Mouse (Mus musculus): ENCODE results near the gene Dst.
"Not testable (repeated sequence)": the region's sequence is repeated elsewhere in the genome, so short reads cannot be mapped to it uniquely, and the experiment has no call there.

Gene Dst

DNA sequence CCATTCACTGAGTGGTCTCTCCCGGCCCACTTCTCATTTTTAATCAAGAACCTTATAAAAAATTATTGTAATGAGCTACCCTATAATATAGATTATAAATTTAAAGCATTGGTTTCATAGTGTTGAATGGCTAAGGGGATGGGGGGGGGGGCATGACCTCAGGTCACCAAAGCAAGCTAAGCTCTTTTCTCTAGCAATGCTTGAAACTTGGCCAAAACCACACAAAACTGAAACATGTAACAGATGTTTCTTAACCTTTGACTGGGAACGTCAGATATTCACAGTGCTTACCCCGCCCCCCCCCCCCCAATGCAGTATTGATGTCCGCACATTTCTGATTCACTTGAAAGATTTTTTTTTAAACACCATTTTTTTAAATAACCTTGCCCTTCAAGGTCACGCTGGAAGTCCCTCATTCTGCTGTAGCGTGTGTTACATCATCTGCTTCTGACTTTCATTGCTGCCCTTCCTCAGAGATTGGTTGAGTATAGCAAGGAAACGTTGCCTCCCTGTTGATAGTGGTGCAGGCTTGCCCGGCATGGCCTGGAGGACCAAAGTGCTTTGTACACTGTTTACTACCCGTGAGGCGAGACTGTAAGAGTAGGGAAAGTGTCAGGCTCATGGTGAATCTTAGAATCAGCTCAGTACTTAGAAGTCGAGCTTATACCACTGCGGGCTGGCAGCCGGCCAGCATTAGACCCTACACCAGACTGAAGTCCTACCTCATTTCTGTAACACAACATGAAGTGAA, 380.9 kb downstream of the Dst start:
- no peak for DNase-seq (ENCODE audit: low spot score in 2 of 2)

DNA sequence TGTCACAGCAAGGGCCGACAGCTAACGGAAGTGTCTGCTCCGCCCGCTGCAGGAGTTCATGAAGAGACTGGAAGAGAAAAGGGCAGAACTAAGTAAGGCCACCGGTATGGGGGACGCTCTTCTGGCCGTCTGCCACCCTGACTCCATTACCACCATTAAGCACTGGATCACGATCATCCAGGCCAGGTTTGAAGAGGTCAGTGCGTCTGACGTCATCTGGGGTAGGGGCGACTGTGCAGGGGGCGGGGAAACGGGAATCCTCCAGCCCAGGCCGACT, 381.4 kb downstream of the Dst start:
- DNase-seq (ENCODE audit: low spot score in 2 of 2): no peak

DNA sequence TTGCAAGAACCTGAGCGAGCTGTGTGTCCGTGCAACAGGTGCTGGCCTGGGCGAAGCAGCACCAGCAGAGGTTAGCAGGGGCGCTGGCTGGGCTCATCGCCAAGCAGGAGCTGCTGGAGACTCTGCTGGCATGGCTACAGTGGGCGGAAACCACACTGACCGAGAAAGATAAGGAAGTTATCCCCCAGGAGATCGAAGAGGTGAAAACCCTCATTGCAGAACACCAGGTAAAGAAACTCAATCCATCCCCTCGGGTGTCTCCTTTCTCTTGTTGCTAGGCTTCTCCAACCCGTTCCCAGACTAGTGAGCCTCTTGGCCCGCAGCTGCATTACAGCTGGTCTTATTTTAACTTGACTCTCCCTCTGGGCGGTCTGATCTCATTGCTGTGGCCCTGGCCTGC, 382.3 kb downstream of the Dst start:
- DNase-seq (ENCODE audit: low spot score in 2 of 2): no peak

DNA sequence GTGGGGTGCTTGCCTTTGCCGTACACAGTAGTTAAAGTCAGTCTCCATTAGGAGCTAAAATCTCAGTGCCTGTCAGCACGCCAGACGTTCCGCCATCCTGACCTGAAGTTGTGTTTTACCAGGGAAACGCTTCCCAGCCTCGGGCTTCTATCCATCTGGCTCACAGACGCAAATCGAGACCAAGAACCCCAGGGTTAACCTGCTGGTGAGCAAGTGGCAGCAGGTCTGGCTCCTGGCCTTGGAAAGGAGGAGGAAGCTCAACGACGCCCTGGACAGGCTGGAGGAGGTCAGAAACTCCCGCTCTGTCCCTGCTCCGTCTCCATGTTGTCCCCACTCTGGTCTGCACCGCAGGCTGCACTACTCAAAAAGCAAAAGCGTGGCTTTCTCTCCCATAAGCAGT, 385.2 kb downstream of the Dst start:
- no peak for DNase-seq (ENCODE audit: low spot score in 2 of 2)

DNA sequence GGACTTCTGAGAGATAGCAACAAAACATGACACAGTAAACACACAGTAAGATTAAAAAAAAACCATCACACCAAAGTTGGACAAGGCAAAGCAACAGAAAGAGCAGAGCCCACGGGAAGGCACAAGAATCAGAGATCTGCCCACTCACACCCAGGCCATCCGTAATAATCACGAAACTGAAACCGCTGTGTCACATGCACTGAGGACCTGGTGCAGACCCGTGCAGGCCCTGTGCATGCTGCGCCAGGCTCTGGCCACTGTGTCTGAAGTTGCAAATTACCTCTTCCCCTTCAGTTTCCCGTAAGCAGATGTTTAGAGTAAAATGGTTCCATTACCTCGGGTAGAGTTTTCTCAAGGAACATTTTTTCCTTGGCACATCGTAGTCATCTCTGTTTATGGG, 389.6 kb downstream of the Dst start:
- no peak for DNase-seq (ENCODE audit: low spot score in 2 of 2)

DNA sequence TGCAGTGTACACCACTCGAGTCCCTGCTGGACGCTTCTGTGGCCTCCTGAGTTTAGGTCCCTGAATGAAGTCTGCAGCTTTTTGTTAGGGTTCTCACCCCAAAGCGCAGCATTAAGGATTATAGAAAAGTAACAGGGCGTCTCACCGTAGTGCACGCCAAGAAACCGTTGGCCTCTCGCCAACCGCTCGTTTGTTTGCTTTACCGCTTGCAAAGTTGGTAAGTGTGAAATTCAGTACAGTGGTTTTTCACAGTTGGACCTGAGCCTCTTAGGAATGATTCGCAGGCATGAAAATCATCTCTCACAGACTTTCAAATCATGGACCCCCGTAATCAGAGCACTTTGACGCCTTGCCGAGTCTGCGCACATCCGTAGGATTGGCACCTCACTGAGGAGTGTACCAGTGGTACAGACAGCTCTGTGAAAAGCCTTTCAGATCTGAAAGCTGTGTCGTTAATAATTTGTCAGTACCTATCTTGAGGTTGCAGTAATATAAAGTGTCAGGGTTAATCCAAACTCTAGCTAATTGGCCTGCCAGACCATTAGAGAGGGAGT, 390.7 kb downstream of the Dst start:
- DNase-seq (ENCODE audit: low spot score in 2 of 2): peak in 1 of 2 experiments; percentile 59

DNA sequence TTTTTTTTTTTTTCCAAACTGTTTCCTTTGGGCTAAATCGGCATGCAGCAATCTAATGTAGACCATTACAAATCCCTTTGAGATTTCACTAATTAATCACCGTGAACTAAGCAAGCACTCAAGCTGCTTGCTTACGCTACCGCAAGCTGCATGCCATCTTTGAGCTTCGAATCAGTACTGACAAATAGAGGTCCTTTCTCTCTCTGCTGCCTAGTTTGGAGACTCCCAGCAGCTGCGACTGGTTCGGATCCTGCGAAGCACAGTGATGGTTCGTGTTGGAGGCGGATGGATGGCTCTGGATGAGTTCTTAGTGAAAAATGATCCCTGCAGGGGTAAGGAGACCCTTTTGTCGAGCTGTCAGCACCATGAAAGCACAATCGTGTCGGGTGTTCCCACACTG, 391.5 kb downstream of the Dst start:
- DNase-seq (ENCODE audit: low spot score in 2 of 2): no peak

DNA sequence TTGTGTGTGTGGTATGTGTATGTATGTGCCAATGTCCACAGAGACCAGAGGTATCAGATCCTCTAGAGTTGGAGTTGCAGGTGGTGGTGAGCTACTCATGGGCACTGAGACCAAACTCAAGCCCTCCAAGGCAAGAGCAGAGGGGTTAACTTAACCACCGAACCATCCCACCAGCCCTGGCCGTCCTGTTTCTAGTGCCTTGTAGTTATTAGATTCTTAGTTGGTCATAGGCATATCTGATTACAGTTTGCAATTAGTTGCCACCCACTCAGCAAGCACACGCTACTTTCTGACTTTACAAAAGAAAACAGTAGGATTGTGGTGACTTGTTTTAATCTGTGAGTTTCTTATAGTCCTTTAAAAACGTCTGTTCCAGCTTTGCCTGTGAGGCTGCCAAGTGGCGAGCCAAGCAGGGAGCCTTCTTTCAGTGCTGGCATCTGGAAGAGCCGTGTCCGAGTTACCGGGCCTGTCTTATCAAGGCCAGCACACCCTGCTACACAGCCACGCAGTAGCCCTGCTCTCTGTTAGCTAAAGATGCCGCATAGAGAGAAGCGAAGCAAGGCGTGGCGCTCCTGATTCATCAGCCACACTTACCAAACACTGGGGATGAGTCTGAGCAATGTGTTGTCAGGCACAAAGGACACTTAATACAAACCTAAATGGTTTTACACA, 392.4 kb downstream of the Dst start:
- no peak for DNase-seq (ENCODE audit: low spot score in 2 of 2)

DNA sequence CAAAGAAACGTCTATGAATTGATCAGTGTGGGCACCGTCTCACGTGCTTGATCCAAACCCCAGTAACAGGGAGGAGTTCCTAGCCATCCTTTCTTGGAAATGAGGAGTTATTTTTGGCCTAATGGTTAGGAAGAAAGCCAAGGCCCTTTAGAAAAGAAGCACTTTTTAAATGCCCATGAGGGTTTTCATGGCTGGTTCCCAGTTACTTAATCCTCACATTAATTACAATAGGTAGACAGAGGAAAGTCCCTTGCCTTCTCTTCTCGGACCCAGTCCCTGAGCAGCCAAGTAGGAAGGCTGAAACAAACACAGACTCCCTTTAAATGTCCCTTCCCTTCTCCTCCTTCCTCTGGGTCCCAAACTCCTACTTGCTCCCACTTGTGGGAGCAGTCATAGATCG, 396.2 kb downstream of the Dst start:
- no peak for DNase-seq (ENCODE audit: low spot score in 2 of 2)

DNA sequence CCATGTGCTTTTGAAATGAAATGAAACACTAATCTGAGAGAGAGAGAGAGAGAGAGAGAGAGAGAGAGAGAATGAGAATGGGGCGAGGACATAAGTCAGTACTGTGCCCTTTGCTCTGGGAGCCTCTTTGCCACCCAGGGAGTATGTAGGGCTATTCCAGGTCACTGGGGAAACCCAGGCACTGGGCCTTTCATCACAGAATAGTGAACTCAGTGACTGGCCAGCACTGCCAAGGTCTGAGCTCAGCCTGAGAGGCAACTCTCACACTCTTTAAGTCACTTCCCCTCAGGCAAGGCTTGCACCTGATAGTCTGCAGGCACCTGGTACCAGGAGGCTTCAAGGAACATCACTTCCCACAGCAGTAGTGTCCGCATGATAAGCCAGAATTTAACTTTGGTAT, 398.7 kb downstream of the Dst start:
- no peak for DNase-seq (ENCODE audit: low spot score in 2 of 2)

DNA sequence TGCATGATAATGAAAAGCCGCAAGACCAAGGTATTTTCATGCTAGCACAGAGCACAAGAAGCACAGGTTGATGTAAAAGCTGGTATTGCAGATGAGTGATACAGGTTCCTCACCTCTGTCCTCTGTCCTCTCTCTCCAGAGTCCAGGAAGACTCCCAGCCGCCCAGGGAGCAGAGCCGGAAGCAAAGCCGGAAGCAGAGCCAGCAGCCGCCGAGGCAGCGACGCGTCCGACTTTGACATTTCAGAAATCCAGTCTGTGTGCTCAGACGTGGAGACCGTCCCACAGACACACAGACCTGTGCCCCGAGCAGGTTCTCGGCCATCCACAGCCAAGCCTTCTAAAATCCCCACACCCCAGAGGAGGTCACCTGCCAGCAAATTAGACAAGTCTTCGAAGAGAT, 399.2 kb downstream of the Dst start:
- DNase-seq (ENCODE audit: low spot score in 2 of 2): no peak

DNA sequence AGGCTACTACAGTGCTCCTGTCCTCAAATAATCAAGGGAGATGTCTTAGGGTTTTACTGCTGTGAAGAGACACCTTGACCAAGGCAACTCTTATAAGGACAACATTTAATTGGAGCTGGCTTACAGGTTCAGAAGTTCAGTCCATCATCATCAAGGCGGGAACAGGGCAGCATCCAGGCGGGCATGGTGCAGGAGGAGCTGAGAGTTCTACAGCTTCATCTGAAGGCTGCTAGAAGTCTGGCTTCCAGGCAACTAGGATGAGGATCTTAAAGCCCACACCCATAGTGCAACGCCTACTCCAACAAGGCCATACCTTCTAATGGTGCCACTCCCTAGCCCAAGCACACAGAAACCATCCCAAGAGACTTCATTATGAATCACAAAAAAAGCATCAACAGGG, 400.8 kb downstream of the Dst start:
- not testable (repeated sequence) for DNase-seq (ENCODE audit: low spot score in 2 of 2)

DNA sequence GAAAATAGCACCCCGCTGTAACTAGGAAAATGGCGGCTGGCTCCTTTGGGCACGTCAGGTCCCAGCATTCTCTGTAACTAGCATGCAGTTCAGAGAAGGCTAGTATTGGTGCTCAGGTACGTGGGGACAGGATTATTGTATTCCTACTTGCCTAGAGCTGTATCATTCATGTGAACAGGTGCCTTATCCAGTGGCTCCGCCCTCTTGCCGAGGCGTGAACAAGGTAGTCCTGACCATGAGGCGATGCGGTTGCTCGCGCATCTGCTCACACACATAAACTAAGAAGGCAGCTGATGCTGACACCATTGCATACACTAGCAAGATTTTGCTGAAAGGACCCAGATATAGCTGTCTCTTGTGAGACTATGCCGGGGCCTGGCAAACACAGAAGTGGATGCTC, 401.4 kb downstream of the Dst start:
- DNase-seq (ENCODE audit: low spot score in 2 of 2): no peak

DNA sequence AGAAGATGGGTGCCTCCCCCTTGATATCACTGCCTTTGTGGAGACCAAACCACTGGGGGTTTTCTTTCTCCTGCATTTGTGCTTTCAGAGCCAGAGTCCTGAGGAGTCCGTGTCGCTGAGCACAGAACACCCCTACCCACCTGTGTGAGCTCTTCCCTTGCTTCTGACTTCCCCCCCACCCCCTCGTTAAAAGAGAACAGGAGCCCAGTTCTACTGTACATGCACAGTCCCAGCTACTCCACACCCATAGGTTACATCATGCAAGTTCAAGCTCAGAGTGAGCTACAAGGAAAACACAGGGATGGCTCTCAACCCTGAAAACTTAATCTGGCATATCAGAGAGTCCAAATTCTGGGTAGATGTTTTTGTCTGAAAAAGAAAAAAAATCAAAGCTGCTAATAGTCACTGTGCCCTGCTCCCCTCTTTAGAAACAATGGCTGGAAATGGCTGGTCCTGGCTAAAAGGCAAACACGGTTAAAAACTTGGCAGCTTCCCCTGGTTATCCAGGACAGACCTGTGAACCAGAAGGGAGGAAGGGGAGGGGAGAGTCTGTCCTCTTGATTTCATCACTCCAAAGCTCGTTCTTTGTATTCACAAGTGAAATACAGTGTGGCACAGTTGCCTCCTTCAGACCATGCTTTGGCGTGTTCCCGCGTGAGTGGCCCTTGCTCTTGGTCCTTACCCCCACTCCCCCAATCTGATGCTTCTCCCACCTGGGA, 402.7 kb downstream of the Dst start:
- no peak for DNase-seq (ENCODE audit: low spot score in 2 of 2)

DNA sequence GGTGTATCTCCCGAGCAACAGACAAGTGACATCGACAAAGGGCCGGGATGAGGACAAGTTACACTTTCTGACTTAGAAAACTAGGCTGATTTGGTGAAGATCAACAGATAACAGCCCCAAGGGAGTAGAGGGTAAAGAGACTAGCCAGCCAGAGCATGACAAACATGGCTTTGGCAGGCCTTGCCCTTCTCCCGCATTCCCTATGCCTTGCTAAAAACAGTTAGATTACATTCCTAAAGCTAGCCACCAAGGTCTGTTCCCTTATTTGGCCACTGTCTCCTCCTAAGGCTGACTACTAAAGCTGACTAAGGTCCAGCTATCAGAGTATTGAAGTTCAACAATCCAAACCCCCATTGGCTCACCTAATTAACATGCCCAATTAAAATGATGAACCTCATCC, 404.8 kb downstream of the Dst start:
- no peak for DNase-seq (ENCODE audit: low spot score in 2 of 2)

DNA sequence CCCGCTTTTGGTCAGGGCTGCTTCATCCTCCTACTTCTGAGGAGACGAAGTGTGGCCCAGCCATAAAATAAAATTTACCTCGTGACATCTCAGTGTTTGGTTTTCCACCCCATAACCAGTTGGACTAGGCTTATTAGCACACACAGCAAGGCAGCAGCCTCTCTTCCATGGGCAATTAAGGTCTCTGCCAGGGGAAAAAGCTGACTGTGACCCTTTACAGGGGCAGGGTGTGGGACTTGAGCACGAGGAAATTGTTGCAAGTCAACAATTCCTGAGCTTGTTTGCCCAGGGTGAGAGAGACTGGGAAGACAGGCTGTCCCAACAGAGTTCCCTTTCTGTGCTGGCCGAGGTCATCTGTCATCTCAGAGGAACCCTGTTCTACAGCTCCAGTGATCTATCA, 407.4 kb downstream of the Dst start:
- no peak for DNase-seq (ENCODE audit: low spot score in 2 of 2)

DNA sequence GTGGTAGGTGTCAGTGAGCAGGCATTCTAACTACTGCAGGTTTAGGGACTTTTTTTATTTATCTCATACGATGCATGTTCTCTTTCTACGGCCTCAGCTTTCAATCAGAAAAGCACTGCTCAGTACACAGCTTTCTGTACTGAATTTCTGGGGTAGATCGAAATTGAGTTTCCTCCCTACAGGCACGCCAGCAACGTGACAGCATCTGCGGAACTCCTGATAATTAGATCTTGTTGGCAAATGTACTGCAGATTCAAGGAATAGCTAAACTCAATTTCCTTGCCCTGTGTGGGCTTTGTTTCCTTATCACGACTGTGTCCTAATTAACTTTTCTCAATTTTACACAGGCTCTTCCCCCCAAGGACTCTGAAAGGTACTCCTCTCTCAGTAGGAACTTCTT, 416.2 kb downstream of the Dst start:
- DNase-seq (ENCODE audit: low spot score in 2 of 2): no peak

DNA sequence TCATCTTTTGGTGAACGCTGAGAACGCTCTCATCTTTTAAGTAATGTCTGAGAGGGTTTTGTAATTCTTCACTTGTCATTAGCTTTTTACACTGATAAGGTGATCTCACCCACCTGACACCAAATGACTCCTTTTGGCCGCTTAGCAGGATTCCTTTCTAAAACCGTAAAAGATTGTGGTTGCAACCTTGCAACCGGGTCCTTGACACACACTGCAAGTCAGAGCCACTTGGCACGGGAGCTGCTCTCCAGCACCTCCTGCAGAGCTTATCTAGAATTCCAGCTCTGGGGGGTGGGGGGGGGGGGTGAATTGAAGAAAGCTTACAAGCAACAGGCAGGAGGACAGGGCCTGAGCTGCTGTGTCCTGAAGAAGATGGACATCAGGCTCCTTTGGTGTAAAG, 420.6 kb downstream of the Dst start:
- no peak for DNase-seq (ENCODE audit: low spot score in 2 of 2)

DNA sequence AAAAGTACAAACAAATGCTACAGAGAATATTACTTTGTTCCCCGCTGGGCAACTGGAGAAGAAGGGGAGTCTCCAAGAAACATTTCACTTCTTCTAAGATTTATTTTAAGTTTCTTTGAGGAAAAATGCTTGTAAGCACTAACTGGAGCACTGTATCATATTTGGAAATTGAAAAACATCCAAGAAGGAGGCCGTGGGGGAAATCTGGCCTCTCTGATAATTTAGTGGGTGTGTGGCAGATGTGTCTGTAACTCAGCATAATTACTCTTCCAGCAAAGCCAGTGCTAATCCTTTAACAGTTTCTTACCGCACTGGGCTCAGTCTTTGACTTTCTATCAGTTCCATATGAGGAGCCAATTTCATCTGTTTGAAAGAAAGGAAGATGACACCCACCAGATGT, 423.7 kb downstream of the Dst start:
- DNase-seq (ENCODE audit: low spot score in 2 of 2): peak; percentile 18 to 23

Measured in right cerebral cortex, postnatal 36 days (tissue).